Mouse (Mus musculus) ES-E14 (cell line): ENCODE data around the gene Elavl1. TPM values are rescaled to one million over a fixed set of nuclear protein-coding genes. Genes with fewer than 3 reads are reported as not detected.

ENCODE experiments used
- DNase-seq: peaks from one replicate; pipeline ENCODE4 v3.0.0-alpha.2; 2013; ENCODE audit warnings: low read depth, low spot score
- H3K27ac ChIP-seq: 2 replicates; pipeline ENCODE4 v1.5.1; 2012; ENCODE audit warnings: low read depth, mild to moderate bottlenecking, low read length, moderate library complexity, mixed read lengths; ENCODE audit not compliant: poor library complexity, insufficient read depth, severe bottlenecking
- H3K36me3 ChIP-seq: 2 replicates; pipeline ENCODE4 v1.6.1; 2012; ENCODE audit warnings: mild to moderate bottlenecking, low read length, moderate library complexity, mixed read lengths; ENCODE audit not compliant: control insufficient read depth, poor library complexity, insufficient read depth, severe bottlenecking
- H3K4me1 ChIP-seq, 2 experiments: fragments of 150-350 bp in 1 of 2; sonication (generic) in 1 of 2; 2 replicates each; pipeline ENCODE4 v1.6.1; 2012; ENCODE audit warnings: low read length in 2 of 2, mild to moderate bottlenecking in 1 of 2, mixed read lengths in 1 of 2; ENCODE audit not compliant: control insufficient read depth in 2 of 2, insufficient read depth in 2 of 2, poor library complexity in 1 of 2
- H3K4me3 ChIP-seq, 2 experiments: fragments of 150-350 bp in 1 of 2; sonication (generic) in 1 of 2; 2 replicates each; pipeline ENCODE4 v1.5.1; 2012; ENCODE audit warnings: low read length in 2 of 2, low read depth in 1 of 2, mild to moderate bottlenecking in 1 of 2, mixed read lengths in 1 of 2; ENCODE audit not compliant: insufficient read depth in 1 of 2, poor library complexity in 1 of 2, severe bottlenecking in 1 of 2
- H3K9ac ChIP-seq: 2 replicates; pipeline ENCODE4 v1.6.1; 2012; ENCODE audit warnings: low read depth, mild to moderate bottlenecking, low read length, mixed read lengths; ENCODE audit not compliant: poor library complexity, insufficient read depth, severe bottlenecking
- H3K9me3 ChIP-seq: fragments of 150-350 bp; sonication (generic); 2 replicates; pipeline ENCODE4 v1.6.1; 2012; ENCODE audit warnings: low read depth, mild to moderate bottlenecking, low read length; ENCODE audit not compliant: control insufficient read depth, insufficient read depth
- CHD2 ChIP-seq: IDR thresholded peaks from 2 replicates; pipeline ENCODE4 v1.6.1; 2014; ENCODE audit warnings: mild to moderate bottlenecking, low read depth, low read length, inconsistent platforms
- HCFC1 ChIP-seq: IDR thresholded peaks from 2 replicates; pipeline ENCODE4 v1.6.1; 2012; ENCODE audit warnings: low read length, inconsistent platforms, borderline replicate concordance; ENCODE audit not compliant: insufficient read depth
- MAFK ChIP-seq: IDR thresholded peaks from 2 replicates; pipeline ENCODE4 v1.6.1; 2014; ENCODE audit warnings: mild to moderate bottlenecking, low read depth, low read length, inconsistent platforms; ENCODE audit not compliant: insufficient read depth
- ZC3H11A ChIP-seq: IDR thresholded peaks from 2 replicates; pipeline ENCODE4 v1.6.1; 2012; ENCODE audit warnings: low read depth, mild to moderate bottlenecking, inconsistent platforms, low read length, borderline replicate concordance
- ZNF384 ChIP-seq: IDR thresholded peaks from 2 replicates; pipeline ENCODE4 v1.6.1; 2012; ENCODE audit warnings: low read depth, low read length, inconsistent platforms
- in situ Hi-C, 2 experiments: fragments of 600-800 bp; cut with MboI; formaldehyde crosslinking; loops; one replicate each; pipeline ENCODE4 v1.15.1; 2025; ENCODE audit warnings: low sequenced_read_pairs in 2 of 2, inconsistent platforms in 1 of 2; ENCODE audit not compliant: unreplicated experiment in 2 of 2
- total RNA-seq: library from RNA; depleted of rRNA; stranded (reverse); fragments of 300-350 nt; gene quantifications from 2 replicates; pipeline ENCODE4 v1.2.3, GENCODE M21; 2012

Gene Elavl1
- total RNA-seq, 1 experiment: 73.6 TPM

- in situ Hi-C loops: no loop called here
- H3K27ac ChIP-seq: no peak overlapping the region
- no peak overlapping the region for H3K9ac ChIP-seq
- no peaks in the 10 kb centered on the region for H3K9me3 ChIP-seq
- TF ChIP-seq ZNF384 (no peak), ZC3H11A (no peak; the same call in 1 of the 2 replicates), MAFK (no peak), HCFC1 (no peak), CHD2 (no peak)
- peak; percentile 94 for DNase-seq
- peaks cover 11% of the 10 kb centered on the region for H3K36me3 ChIP-seq
- 0 out of 4 replicates have a peak, but pooled peaks cover 2 to 3% of the 10 kb centered on the region in 2 experiments for H3K4me1 ChIP-seq
- no peak overlapping the region for H3K4me3 ChIP-seq
These were observed 2.7 kb downstream of the Elavl1 start for GRCm38 (mm10) chr8:4322470-4322869.

- no peak for DNase-seq
- in situ Hi-C loops: no loop called here
- Histone ChIP-seq H3K4me3 (no peak overlapping the region), H3K27ac (no peak overlapping the region), H3K36me3 (peaks cover 11% of the 10 kb centered on the region), H3K9me3 (no peaks in the 10 kb centered on the region), H3K9ac (no peak overlapping the region), H3K4me1 (0 out of 4 replicates have a peak, but pooled peaks cover 2 to 3% of the 10 kb centered on the region in 2 experiments)
- no peak for TF ChIP-seq HCFC1
- no peak for TF ChIP-seq MAFK
- no peak for TF ChIP-seq CHD2
- no peak for TF ChIP-seq ZC3H11A
- no peak for TF ChIP-seq ZNF384
These were observed 4.2 kb downstream of the Elavl1 start for GRCm38 (mm10) chr8:4321031-4321430.

- Histone ChIP-seq H3K27ac (no peak overlapping the region), H3K4me3 (no peak overlapping the region), H3K9me3 (no peaks in the 10 kb centered on the region), H3K9ac (no peak overlapping the region), H3K4me1 (0 out of 4 replicates have a peak, but pooled peaks cover 0 to 2% of the 10 kb centered on the region in 2 experiments), H3K36me3 (peaks cover 11% of the 10 kb centered on the region)
- TF ChIP-seq MAFK (no peak), CHD2 (no peak), ZNF384 (no peak), HCFC1 (no peak), ZC3H11A (no peak)
- in situ Hi-C loops: no loop called here
- no peak for DNase-seq
These were observed 4.8 kb downstream of the Elavl1 start for GRCm38 (mm10) chr8:4320404-4320803.

GRCm38 (mm10) chr8:4319573-4319872 is 5.7 kb downstream of the Elavl1 start:
- TF ChIP-seq HCFC1 (no peak), MAFK (no peak), ZNF384 (no peak), CHD2 (no peak), ZC3H11A (no peak)
- Histone ChIP-seq H3K9ac (no peak overlapping the region), H3K9me3 (no peaks in the 10 kb centered on the region), H3K4me1 (0 out of 4 replicates have a peak, but pooled peaks cover 0 to 2% of the 10 kb centered on the region in 2 experiments), H3K4me3 (no peak overlapping the region), H3K36me3 (peaks cover 11% of the 10 kb centered on the region), H3K27ac (no peak overlapping the region)
- in situ Hi-C loops: no loop called here
- no peak for DNase-seq
